Mouse (Mus musculus) adrenal gland, postnatal 10 days (tissue): ENCODE results near the gene Dscaml1. TPM values are rescaled to one million over a fixed set of nuclear protein-coding genes. Genes with fewer than 3 reads are reported as not detected.
A peak's percentile ranks its signal among the peaks of the same experiment; 100 is the strongest.

Source experiments
- DNase-seq: peaks from one replicate; pipeline ENCODE4 v3.0.0; 2021; ENCODE audit warnings: mixed read lengths
- total RNA-seq, 2 experiments: library from RNA; stranded (reverse); gene quantifications; 2 replicates each; pipeline ENCODE4 v1.2.3; 2021

The Dscaml1 gene
- total RNA-seq, 2 experiments from 2014 or later = 0.33 to 1.1 TPM

- no peak for DNase-seq
These were observed 357.0 kb downstream of the Dscaml1 start for GRCm38 (mm10) chr9:45783249-45784069.

- no peak for DNase-seq
These were observed 360.6 kb downstream of the Dscaml1 start for GRCm38 (mm10) chr9:45787071-45787470.

- no peak for DNase-seq
These were observed 361.1 kb downstream of the Dscaml1 start for GRCm38 (mm10) chr9:45787547-45787946.

DNA sequence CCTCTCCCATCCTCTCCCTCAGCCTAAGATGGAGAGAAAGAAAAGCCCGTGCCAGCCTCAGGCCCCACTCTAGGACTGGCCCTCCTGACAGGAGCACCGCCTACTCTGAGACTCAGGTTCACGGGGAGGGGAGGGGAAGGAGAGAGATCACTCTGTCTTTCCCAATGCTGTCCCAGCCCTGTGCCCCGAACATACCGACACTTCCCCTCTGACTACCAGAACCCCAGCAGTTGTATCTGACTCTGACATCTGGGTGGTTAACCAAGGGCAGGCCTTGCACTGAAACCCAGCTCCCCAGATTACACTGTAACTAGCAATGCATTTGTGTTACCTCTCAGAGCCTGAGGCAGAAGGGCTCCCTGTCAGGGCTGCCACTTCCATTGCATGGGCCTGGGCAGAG lies 362.0 kb downstream of the Dscaml1 start:
- DNase-seq = no peak

DNA sequence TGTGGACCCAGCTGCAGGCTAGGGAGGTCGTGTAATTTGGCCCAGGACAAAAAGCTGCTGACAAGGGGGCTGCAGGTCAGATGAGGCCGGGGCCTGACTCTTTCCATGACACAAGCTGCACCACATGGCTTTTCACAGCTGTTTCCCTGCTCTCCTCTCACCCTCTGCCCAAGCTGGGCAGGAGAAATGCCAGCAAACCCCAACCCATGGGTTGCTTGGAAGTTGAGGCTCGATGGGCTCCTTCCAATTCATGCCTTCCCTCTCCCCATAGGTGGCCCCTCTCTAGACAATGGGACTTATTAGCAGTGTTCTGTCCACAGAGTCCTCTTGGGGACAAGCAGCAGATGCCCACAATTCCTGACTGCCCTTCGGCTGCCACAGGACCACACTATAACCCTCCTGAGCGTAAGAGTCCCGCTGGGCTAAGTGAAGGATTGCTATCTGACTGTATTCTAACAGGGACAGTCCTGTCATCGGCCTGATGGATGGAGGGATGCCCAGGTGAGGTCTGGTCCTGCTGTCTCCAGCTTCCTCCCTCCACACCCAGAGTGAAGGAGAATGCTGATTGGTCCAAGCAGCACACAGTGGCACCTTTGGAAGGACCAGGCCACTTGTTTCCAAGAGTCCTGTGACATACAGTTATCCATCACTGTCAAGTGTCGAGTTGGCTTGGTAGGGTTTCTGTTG lies 365.2 kb downstream of the Dscaml1 start:
- DNase-seq = no peak

DNA sequence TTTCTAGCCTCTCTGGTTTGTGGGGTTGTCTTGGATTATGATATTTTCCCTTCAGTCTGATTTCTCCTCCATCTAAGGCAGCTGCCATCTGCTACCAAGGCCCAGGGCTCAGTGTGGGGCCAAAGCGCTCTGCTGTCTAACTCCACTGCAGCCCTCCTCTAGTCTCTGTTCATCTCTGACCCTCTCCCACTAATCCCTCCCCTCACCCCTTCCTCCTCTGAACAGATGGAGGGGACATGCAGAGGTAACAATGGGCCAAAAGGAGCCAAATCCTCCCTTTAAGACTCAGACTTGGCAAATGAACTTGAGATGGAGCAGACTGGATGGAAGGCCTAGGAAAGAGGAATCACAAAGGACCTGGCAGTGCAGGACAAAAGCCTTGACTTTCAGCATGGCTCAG lies 365.8 kb downstream of the Dscaml1 start:
- DNase-seq = no peak

DNA sequence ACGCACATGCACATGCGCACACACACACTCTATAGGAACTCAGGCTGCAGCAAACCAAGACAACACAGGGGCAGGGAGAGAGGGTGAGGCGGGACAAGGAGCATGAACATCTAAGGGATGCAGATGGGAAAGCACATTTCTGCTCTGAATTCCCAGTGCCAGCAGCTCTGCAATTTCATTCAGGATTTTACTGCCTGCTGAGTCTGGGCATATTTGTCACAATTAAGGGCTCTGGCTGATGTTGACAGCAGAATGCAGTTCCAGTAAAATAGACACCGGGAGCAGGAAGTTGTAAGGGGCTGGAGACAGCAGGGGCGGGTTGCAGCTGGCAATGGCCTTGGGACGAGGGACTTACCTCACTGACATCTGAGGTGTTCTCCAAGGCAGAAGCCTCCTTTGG lies 367.3 kb downstream of the Dscaml1 start:
- no peak for DNase-seq

DNA sequence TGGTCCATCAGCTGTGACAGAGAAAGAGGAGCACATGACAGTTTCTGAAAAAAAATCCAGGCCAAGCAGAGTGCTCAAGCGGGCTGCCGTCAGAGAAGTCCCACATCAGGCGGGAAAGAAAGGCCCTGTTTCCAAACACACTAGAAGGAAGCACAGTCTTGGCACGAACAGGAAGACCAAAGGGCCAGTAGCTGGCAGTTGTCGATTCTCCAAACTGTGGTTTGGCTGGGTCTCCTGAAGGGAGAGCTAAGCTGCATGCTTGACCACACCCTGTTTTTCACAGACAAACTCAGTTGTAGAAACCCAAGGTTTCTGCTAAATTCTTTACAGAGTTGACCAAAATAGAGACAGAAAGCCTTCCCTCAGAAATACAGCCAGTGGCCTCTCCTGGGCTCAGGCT lies 369.3 kb downstream of the Dscaml1 start:
- no peak for DNase-seq

GRCm38 (mm10) chr9:45797271-45797670 lies 370.8 kb downstream of the Dscaml1 start:
- no peak for DNase-seq

GRCm38 (mm10) chr9:45798467-45799164 lies 372.2 kb downstream of the Dscaml1 start:
- DNase-seq = peak; percentile 41

DNA sequence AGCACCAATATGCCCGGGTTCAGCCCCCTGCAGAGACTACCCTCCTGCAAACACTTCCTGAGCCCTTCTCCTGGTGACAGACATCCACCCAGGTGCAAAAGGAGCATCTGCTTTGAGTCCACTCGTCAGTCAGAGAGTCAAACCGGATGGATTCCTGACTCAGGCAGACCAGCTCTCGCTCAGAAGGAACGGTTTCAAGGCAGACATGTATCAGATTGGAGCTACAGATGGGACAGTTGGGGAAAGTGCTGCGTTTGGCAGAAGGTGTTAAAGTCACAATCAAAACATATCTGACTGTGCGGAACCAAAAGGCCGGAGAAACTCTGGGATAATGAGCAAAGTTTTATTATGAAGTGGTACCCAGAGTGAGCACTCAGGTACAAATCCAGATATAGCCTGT lies 373.0 kb downstream of the Dscaml1 start:
- DNase-seq = no peak

Other genes starting within 250 kb of the Dscaml1 start
- not detected for gene BC049352, start 244.6 kb upstream of the Dscaml1 start, total RNA-seq
- not detected for gene Tmprss4, start 222.5 kb upstream of the Dscaml1 start, total RNA-seq
- 1 to 10 TPM; 2.6 TPM for gene Il10ra, start 157.5 kb upstream of the Dscaml1 start, total RNA-seq
- gene Tmprss13, start 107.5 kb upstream of the Dscaml1 start, total RNA-seq = under 1 TPM in 1 of 2 experiments, not detected in 1; 0.27 TPM
- 100 to 1,000 TPM in 1 of 2 experiments, 10 to 100 TPM in 1; 97.7 to 120 TPM for gene Fxyd6, start 56.4 kb upstream of the Dscaml1 start, total RNA-seq
- 1 to 10 TPM; 2.3 to 7.3 TPM for gene Fxyd2, start 27.0 kb upstream of the Dscaml1 start, total RNA-seq